Mouse (Mus musculus) G1E (cell line): ENCODE measurements around the gene Gpd1. TPM values are rescaled to one million over a fixed set of nuclear protein-coding genes. Genes with fewer than 3 reads are reported as not detected.

Experiments used
- ATAC-seq: 2 replicates; pipeline ENCODE4 v1.8.0; 2016; ENCODE audit warnings: mild to moderate bottlenecking; ENCODE audit not compliant: insufficient number of reproducible peaks, poor library complexity, low FRiP score, severe bottlenecking; ENCODE audit errors: extremely low read depth
- DNase-seq: peaks from one replicate; pipeline ENCODE4 v3.0.0; 2012; ENCODE audit warnings: low spot score
- H3K27me3 ChIP-seq: 2 replicates; pipeline ENCODE4 v1.6.1; 2012; ENCODE audit warnings: mild to moderate bottlenecking, low read length, inconsistent platforms; ENCODE audit not compliant: insufficient read depth
- H3K36me3 ChIP-seq: replicated peaks from 2 replicates; pipeline ENCODE3; 2012; ENCODE audit warnings: mild to moderate bottlenecking, inconsistent platforms
- H3K4me1 ChIP-seq: 2 replicates; pipeline ENCODE4 v1.6.1; 2012; ENCODE audit warnings: low read depth, low read length, inconsistent platforms, mixed read lengths; ENCODE audit not compliant: insufficient read depth
- H3K4me3 ChIP-seq: 2 replicates; pipeline ENCODE4 v1.5.1; 2012; ENCODE audit warnings: low read depth, mild to moderate bottlenecking, inconsistent platforms, low read length, moderate library complexity, mixed read lengths
- H3K9me3 ChIP-seq: replicated peaks from 2 replicates; pipeline ENCODE4 v1.6.1; 2012; ENCODE audit warnings: inconsistent platforms
- CTCF ChIP-seq: IDR thresholded peaks from 2 replicates; pipeline ENCODE4 v1.5.1; 2012; ENCODE audit warnings: low read depth, low read length, inconsistent platforms, mixed read lengths
- GATA1 ChIP-seq: IDR thresholded peaks from 2 replicates; pipeline ENCODE4 v1.6.1; 2012; ENCODE audit warnings: borderline replicate concordance, low read length, inconsistent platforms, mixed read lengths
- GATA2 ChIP-seq: IDR thresholded peaks from 2 replicates; pipeline ENCODE4 v1.6.1; 2012; ENCODE audit warnings: low read depth, low read length, inconsistent platforms, borderline replicate concordance
- POLR2AphosphoS5 ChIP-seq: IDR thresholded peaks from 2 replicates; pipeline ENCODE4 v1.6.1; 2012; ENCODE audit warnings: low read depth, low read length, inconsistent platforms; ENCODE audit not compliant: insufficient replicate concordance
- TAL1 ChIP-seq: conservative IDR thresholded peaks from 2 replicates; pipeline ENCODE4 v1.6.1; 2012; ENCODE audit warnings: low read depth, low read length, inconsistent platforms, mixed read lengths
- polyA plus RNA-seq: library from polyadenylated mRNA; stranded (reverse); fragments of >175 nt; gene quantifications from 2 replicates; pipeline ENCODE4 v1.2.3, GENCODE M21; 2012
- total RNA-seq, 2 experiments: library from RNA; stranded (forward) in 1 of 2; stranded (reverse) in 1 of 2; fragments of 200-1000 nt in 1 of 2; fragments of >200 nt in 1 of 2; fragmentation: Nextera tagmentation in 1 of 2; gene quantifications; 2 replicates each; pipeline ENCODE4 v1.2.3; 2014 to 2017

Gene Gpd1
- total RNA-seq (2014; fragmentation: Nextera tagmentation) (not detected in 2 replicates), total RNA-seq (2017) (0.06 TPM in 1 of 2 replicates, not detected in the other), polyA plus RNA-seq (not detected in 2 replicates)

- H3K36me3 ChIP-seq, result peaks cover 19% of the 10 kb centered on the region
- peaks cover 64% of the 10 kb centered on the region for H3K27me3 ChIP-seq
- TF ChIP-seq GATA1 (no peak), GATA2 (no peak), CTCF (no peak)
- no peak for ATAC-seq
- H3K9me3 ChIP-seq, result no peaks in the 10 kb centered on the region
- H3K4me1 ChIP-seq, result peaks cover 16% of the 10 kb centered on the region
- DNase-seq, result no peak
- H3K4me3 ChIP-seq, result no peak within 1 kb of the TSS
These were observed at the start of gene Gpd1 for GRCm38 (mm10) chr15:99717386-99718334. Gpd1 (plus strand) TSS chr15:99717515.

- H3K27me3 ChIP-seq, result peaks cover 53% of the 10 kb centered on the region
- peaks cover 60% of the 10 kb centered on the region for H3K4me1 ChIP-seq
These were observed 49.8 kb upstream of the Gpd1 start for GRCm38 (mm10) chr15:99667544-99667943.

GRCm38 (mm10) chr15:99668881-99669280 is 48.4 kb upstream of the Gpd1 start:
- ATAC-seq, result no peak
- H3K4me3 ChIP-seq, result no peak overlapping the region
- TF ChIP-seq GATA2, result no peak
- no peak for TF ChIP-seq GATA1
- TF ChIP-seq CTCF, result peak; percentile 95
- peaks cover 65% of the 10 kb centered on the region for H3K27me3 ChIP-seq
- peaks cover 48% of the 10 kb centered on the region for H3K4me1 ChIP-seq
- H3K36me3 ChIP-seq, result no peaks in the 10 kb centered on the region
- DNase-seq, result peak; percentile 43
- H3K9me3 ChIP-seq, result peaks cover 9% of the 10 kb centered on the region

More at GRCm38 (mm10) chr15:99667544-99667943, 49.8 kb upstream of the Gpd1 start:
- Histone ChIP-seq H3K4me3 (no peak overlapping the region), H3K9me3 (peaks cover 9% of the 10 kb centered on the region), H3K36me3 (no peaks in the 10 kb centered on the region)
- DNase-seq (no peak), ATAC-seq (no peak)
- TF ChIP-seq GATA1 (no peak), TAL1 (no peak), GATA2 (no peak), CTCF (no peak), POLR2AphosphoS5 (no peak)

GRCm38 (mm10) chr15:99669392-99669791 is 47.9 kb upstream of the Gpd1 start:
- Histone ChIP-seq H3K27me3 (peaks cover 67% of the 10 kb centered on the region), H3K9me3 (peaks cover 9% of the 10 kb centered on the region), H3K36me3 (no peaks in the 10 kb centered on the region), H3K4me3 (no peak overlapping the region), H3K4me1 (peaks cover 43% of the 10 kb centered on the region)
- ATAC-seq (no peak), DNase-seq (no peak)
- TF ChIP-seq TAL1, result no peak

GRCm38 (mm10) chr15:99670154-99670821 is 47.0 kb upstream of the Gpd1 start, which contains the start of gene Asic1:
Asic1 (plus strand) TSS chr15:99670368.
- Histone ChIP-seq H3K27me3 (peaks cover 74% of the 10 kb centered on the region), H3K4me1 (peaks cover 37% of the 10 kb centered on the region), H3K4me3 (peak within 1 kb of the TSS; percentile 30; the same call in 1 of the 2 replicates), H3K9me3 (peaks cover 9% of the 10 kb centered on the region), H3K36me3 (no peaks in the 10 kb centered on the region)
- DNase-seq, result no peak
- no peak for ATAC-seq
- no peak for TF ChIP-seq TAL1
- TF ChIP-seq CTCF, result no peak
- TF ChIP-seq POLR2AphosphoS5, result no peak
- TF ChIP-seq GATA2, result no peak

GRCm38 (mm10) chr15:99670964-99671670 is 46.2 kb upstream of the Gpd1 start:
- TF ChIP-seq GATA1, result no peak
- TF ChIP-seq GATA2, result no peak
- no peak for TF ChIP-seq POLR2AphosphoS5
- TF ChIP-seq CTCF, result no peak
- TF ChIP-seq TAL1, result no peak
- Histone ChIP-seq H3K27me3 (peaks cover 75% of the 10 kb centered on the region), H3K4me3 (no peak overlapping the region), H3K9me3 (peaks cover 9% of the 10 kb centered on the region), H3K36me3 (no peaks in the 10 kb centered on the region), H3K4me1 (peaks cover 29% of the 10 kb centered on the region)
- ATAC-seq (no peak), DNase-seq (no peak)
